Mouse (Mus musculus) brain, adult 10 weeks (tissue): ENCODE data around the gene Gm20737. TPM values are rescaled to one million over a fixed set of nuclear protein-coding genes. Genes with fewer than 3 reads are reported as not detected.

ENCODE experiments used
- polyA plus RNA-seq: library from polyadenylated mRNA; stranded (reverse); fragments of 350-450 nt; fragmentation: Illumina TruSeq; extraction: RNeasy Lipid Tissue Mini Kit (QIAGEN cat#74804); gene quantifications from one replicate; pipeline ENCODE4 v1.2.3, GENCODE M21; 2015; ENCODE audit warnings: low read depth, low replicate concordance

The Gm20737 gene
- polyA plus RNA-seq = not detected

DNA sequence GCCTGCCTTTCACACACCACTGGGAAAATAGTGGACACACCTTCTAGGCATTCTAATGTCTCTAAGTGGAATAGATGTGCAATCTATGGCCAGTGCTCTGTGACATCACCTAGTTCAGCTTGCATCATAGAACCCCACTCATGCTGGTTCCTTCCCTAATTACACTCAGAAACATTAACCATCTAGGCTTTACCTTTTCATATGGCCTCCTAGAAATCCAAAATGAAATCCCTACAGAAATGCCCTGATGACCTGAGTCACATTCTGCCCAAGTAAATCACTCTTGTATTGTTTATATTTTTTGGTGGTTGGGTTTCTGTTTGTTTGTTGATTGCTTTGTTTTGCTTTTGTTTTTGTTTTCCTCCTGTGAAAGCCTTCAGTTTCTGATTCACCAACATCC is at the start of gene Gm20737:
Gene Gm20737 (minus strand): TSS at position 101 of the 400 bp plus-strand sequence.

DNA sequence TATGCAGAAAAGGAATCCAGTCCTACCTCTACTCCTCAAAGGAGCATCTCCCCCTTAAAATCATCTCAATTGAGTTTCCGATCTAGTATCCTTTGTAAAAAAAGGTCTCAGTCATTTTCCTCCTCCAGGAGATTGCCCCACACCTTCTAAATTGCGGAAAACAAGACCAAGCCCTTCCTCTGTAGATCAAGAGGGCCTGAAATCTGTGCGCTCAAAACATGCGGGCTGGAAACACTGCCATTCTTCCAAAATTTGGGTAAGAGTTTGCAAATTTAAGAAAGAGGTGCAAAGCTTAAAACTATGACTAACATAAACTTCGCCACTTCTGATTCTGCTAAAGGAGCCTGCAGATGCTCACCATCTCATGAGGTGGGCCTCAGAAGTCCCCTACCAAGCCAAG is 17.3 kb upstream of the Gm20737 start, which contains the start of gene Gm21775:
Gene Gm21775 (plus strand): TSS at position 301 of the 400 bp plus-strand sequence.

Other genes with a start within 250 kb of the Gm20737 start
- gene Gm20834, start 211.5 kb downstream of the Gm20737 start, polyA plus RNA-seq = not detected
- gene Gm28510, start 123.3 kb downstream of the Gm20737 start, polyA plus RNA-seq = not detected
- not detected for gene Gm21775, start 17.4 kb upstream of the Gm20737 start, polyA plus RNA-seq
- not detected for gene Gm21900, start 80.3 kb upstream of the Gm20737 start, polyA plus RNA-seq
- gene Gm20777, start 216.4 kb upstream of the Gm20737 start, polyA plus RNA-seq = not detected